Comparison of ENCODE assay signal across 8 mouse cellular contexts in the genomic region with DNA sequence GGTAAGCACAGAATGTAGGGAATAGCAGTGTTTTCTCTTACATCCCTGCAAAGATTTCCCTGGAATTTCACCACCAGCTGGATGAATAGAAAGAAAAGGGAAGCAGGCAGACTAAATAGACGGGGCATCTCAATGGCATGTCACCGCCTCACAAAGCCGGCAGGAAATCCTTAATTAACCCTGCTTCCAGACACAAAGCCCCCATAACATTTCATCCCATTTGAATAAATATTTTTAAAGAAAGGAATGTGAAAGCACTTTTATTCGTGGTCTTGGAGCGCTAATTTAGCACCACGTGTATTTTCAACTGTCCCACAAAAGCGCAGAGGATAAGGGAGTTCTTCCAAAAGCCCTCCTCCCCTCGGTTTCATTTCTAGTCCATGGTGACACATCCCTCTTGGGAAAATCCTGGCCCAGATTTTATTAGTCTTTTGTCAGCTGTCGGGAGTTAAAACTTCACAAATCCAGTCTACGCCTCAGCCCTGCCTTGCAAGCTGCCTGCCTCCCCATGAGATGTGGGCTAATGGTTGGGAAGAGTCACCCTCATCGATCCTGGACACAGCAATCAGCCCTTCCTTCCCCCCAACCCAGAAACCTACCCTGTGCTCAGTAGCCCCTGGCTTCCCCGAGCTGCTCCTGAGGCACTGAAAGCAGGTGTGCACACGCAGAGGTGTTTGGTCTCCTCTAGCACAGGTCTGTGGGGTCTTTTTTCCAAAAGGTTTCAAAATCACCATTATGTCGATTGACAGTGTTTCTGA. TPM values are rescaled to one million over a fixed set of nuclear protein-coding genes. Genes with fewer than 3 reads are reported as not detected.
DNase-seq lines count a peak whose midpoint lies in the region; ATAC-seq lines count a peak whose summit lies in the region.

No protein-coding gene starts in this region.

- peak; percentile 7; the same call in 1 of the 2 replicates for ATAC-seq in neural tube, embryonic 11.5 days (ENCODE audit: insufficient read depth, low FRiP score, low TSS enrichment)
- ATAC-seq in forebrain, embryonic 13.5 days = peak; percentile 70
- no peak for ATAC-seq in intestine, embryonic 16.5 days
- ATAC-seq in stomach, embryonic 15.5 days (ENCODE audit: insufficient read depth, low FRiP score, low read depth) = no peak
- ATAC-seq in CD4-positive, CD25-positive, alpha-beta regulatory T cell, adult 4 months = no peak

- DNase-seq in neural tube, embryonic 11.5 days (ENCODE audit: low spot score) = peak; percentile 38
- DNase-seq in neural tube, embryonic 10.5 days (ENCODE audit: extremely low spot score, low spot score) = no peak
- DNase-seq in thymus, adult 18-20 months = no peak
- DNase-seq in spleen, postnatal 36 days (ENCODE audit: low spot score in 2 of 2) = no peak

- WGBS in neural tube, embryonic 11.5 days = 22% methylated on average over 14 of the region's 14 CpGs
- WGBS in forebrain, embryonic 13.5 days = 3% methylated on average over 14 of the region's 14 CpGs
- WGBS in intestine, embryonic 16.5 days = 41% methylated on average over 14 of the region's 14 CpGs
- 32% methylated on average over 14 of the region's 14 CpGs for WGBS in stomach, embryonic 15.5 days

- no peaks in the 10 kb centered on the region for H3K9me3 ChIP-seq in neural tube, embryonic 11.5 days (ENCODE audit: control insufficient read depth, low read length)
- H3K9me3 ChIP-seq in forebrain, embryonic 13.5 days (replicated peaks) = no peaks in the 10 kb centered on the region
- H3K9me3 ChIP-seq in intestine, embryonic 16.5 days (ENCODE audit: control insufficient read depth, low read length) = no peaks in the 10 kb centered on the region
- no peaks in the 10 kb centered on the region for H3K9me3 ChIP-seq in stomach, embryonic 15.5 days

- peaks cover 11% of the 10 kb centered on the region; the same call in 1 of the 2 replicates for H3K4me1 ChIP-seq in neural tube, embryonic 11.5 days (ENCODE audit: control insufficient read depth, insufficient read depth, low read length)
- peaks cover 32% of the 10 kb centered on the region for H3K4me1 ChIP-seq in forebrain, embryonic 13.5 days
- peaks cover 3% of the 10 kb centered on the region; the same call in 1 of the 2 replicates for H3K4me1 ChIP-seq in intestine, embryonic 16.5 days (ENCODE audit: control insufficient read depth, insufficient read depth, low read length)
- peaks cover 5% of the 10 kb centered on the region for H3K4me1 ChIP-seq in stomach, embryonic 15.5 days

- H3K27ac ChIP-seq in neural tube, embryonic 11.5 days (ENCODE audit: low read depth, low read length) = no peak overlapping the region
- H3K27ac ChIP-seq in forebrain, embryonic 13.5 days = peak overlapping the region; percentile 73
- no peak overlapping the region for H3K27ac ChIP-seq in intestine, embryonic 16.5 days (ENCODE audit: low read length)
- H3K27ac ChIP-seq in stomach, embryonic 15.5 days = peak overlapping the region; percentile 23; the same call in 1 of the 2 replicates

- H3K4me2 ChIP-seq in neural tube, embryonic 11.5 days (ENCODE audit: low read depth) = no peak overlapping the region
- peak overlapping the region; percentile 50 for H3K4me2 ChIP-seq in forebrain, embryonic 13.5 days
- peak overlapping the region; percentile 21; the same call in 1 of the 2 replicates for H3K4me2 ChIP-seq in intestine, embryonic 16.5 days (ENCODE audit: low read depth, low read length)
- H3K4me2 ChIP-seq in stomach, embryonic 15.5 days = peak overlapping the region; percentile 5; the same call in 1 of the 2 replicates

- peaks cover 6% of the 10 kb centered on the region; the same call in 1 of the 2 replicates for H3K27me3 ChIP-seq in neural tube, embryonic 11.5 days (ENCODE audit: control insufficient read depth, insufficient read depth, low read length)
- H3K27me3 ChIP-seq in forebrain, embryonic 13.5 days = peaks cover 92% of the 10 kb centered on the region
- H3K27me3 ChIP-seq in intestine, embryonic 16.5 days (replicated peaks; ENCODE audit: control insufficient read depth, insufficient read depth, low read length) = no peaks in the 10 kb centered on the region; the same call in 1 of the 2 replicates
- no peaks in the 10 kb centered on the region for H3K27me3 ChIP-seq in stomach, embryonic 15.5 days (replicated peaks)

- no peak overlapping the region for H3K4me3 ChIP-seq in neural tube, embryonic 11.5 days (ENCODE audit: low read depth, low read length)
- no peak overlapping the region for H3K4me3 ChIP-seq in forebrain, embryonic 13.5 days
- no peak overlapping the region for H3K4me3 ChIP-seq in intestine, embryonic 16.5 days (ENCODE audit: low read length)
- H3K4me3 ChIP-seq in stomach, embryonic 15.5 days (replicated peaks) = no peak overlapping the region

- 0 out of 2 replicates have a peak overlapping the region, but pooled peaks have one; percentile 8 for H3K9ac ChIP-seq in neural tube, embryonic 11.5 days (ENCODE audit: low read length)
- peak overlapping the region; percentile 51 for H3K9ac ChIP-seq in forebrain, embryonic 13.5 days
- H3K9ac ChIP-seq in intestine, embryonic 16.5 days (ENCODE audit: low read depth, low read length) = 0 out of 2 replicates have a peak overlapping the region, but pooled peaks have one; percentile 3
- H3K9ac ChIP-seq in stomach, embryonic 15.5 days = no peak overlapping the region

- no peaks in the 10 kb centered on the region for H3K36me3 ChIP-seq in neural tube, embryonic 11.5 days (ENCODE audit: control insufficient read depth, insufficient read depth, low read length)
- no peaks in the 10 kb centered on the region for H3K36me3 ChIP-seq in forebrain, embryonic 13.5 days (ENCODE audit: poor library complexity, severe bottlenecking)
- no peaks in the 10 kb centered on the region for H3K36me3 ChIP-seq in intestine, embryonic 16.5 days (ENCODE audit: control insufficient read depth, insufficient read depth, low read length)
- H3K36me3 ChIP-seq in stomach, embryonic 15.5 days = no peaks in the 10 kb centered on the region

RNA-seq across cellular contexts. Expression of gene Cd247, which starts 26.2 kb away (rescaled TPM):
- polyA plus RNA-seq in neural tube, embryonic 11.5 days (2014; fragmentation: Nextera tagmentation; extraction: Ambion mirVana) = 0.86 and 2.0 TPM in 2 replicates
- 0.63 and 2.2 TPM in 2 replicates for polyA plus RNA-seq in forebrain, embryonic 13.5 days (2015; fragmentation: Nextera tagmentation; extraction: Ambion mirVana)
- 0.21 and 0.51 TPM in 2 replicates for polyA plus RNA-seq in intestine, embryonic 16.5 days (2015; fragmentation: Nextera tagmentation; extraction: Ambion mirVana)
- 0.55 and 0.73 TPM in 2 replicates for polyA plus RNA-seq in stomach, embryonic 15.5 days (2015; fragmentation: Nextera tagmentation; extraction: Ambion mirVana)
- 100 to 1,000 TPM; 443 to 540 TPM for polyA plus RNA-seq in CD4-positive, CD25-positive, alpha-beta regulatory T cell, adult 4 months (2017; shearing (Covaris generic))

RNA-seq across cellular contexts. Expression of gene Creg1, which starts 51.2 kb away (rescaled TPM):
- polyA plus RNA-seq in neural tube, embryonic 11.5 days (2014; fragmentation: Nextera tagmentation; extraction: Ambion mirVana) = 36.9 and 39.2 TPM in 2 replicates
- polyA plus RNA-seq in forebrain, embryonic 13.5 days (2015; fragmentation: Nextera tagmentation; extraction: Ambion mirVana) = 21.2 and 21.5 TPM in 2 replicates
- polyA plus RNA-seq in intestine, embryonic 16.5 days (2015; fragmentation: Nextera tagmentation; extraction: Ambion mirVana) = 122 and 142 TPM in 2 replicates
- polyA plus RNA-seq in stomach, embryonic 15.5 days (2015; fragmentation: Nextera tagmentation; extraction: Ambion mirVana) = 107 and 111 TPM in 2 replicates
- polyA plus RNA-seq in CD4-positive, CD25-positive, alpha-beta regulatory T cell, adult 4 months (2017; shearing (Covaris generic)) = 10 to 100 TPM; 17.4 to 25.9 TPM

Comparison
In these comparisons a context has a peak if more than half of its experiments do, and no peak if none do; other contexts are left out.
1. ATAC-seq: peak in neural tube, embryonic 11.5 days (single experiment) and forebrain, embryonic 13.5 days (single experiment); none in intestine, embryonic 16.5 days (single experiment), stomach, embryonic 15.5 days (single experiment) and CD4-positive, CD25-positive, alpha-beta regulatory T cell, adult 4 months (single experiment).
2. H3K27ac ChIP-seq: peak in forebrain, embryonic 13.5 days (single experiment) and stomach, embryonic 15.5 days (single experiment); none in neural tube, embryonic 11.5 days (single experiment) and intestine, embryonic 16.5 days (single experiment).
3. RNA of gene Cd247, which starts 26.2 kb away (polyA plus RNA-seq): 443 to 540 TPM in CD4-positive, CD25-positive, alpha-beta regulatory T cell, adult 4 months; 0.86 to 2.0 TPM in neural tube, embryonic 11.5 days, 0.63 to 2.2 TPM in forebrain, embryonic 13.5 days, 0.55 to 0.73 TPM in stomach, embryonic 15.5 days and 0.21 to 0.51 TPM in intestine, embryonic 16.5 days; every median in the first group is over 100 times any median in the second.